9 mouse cellular contexts compared by ENCODE assay signal in genomic region chr6:81987580-81987979, GRCm38 (mm10). TPM values are rescaled to one million over a fixed set of nuclear protein-coding genes. Genes with fewer than 3 reads are reported as not detected.
DNase-seq lines count a peak whose midpoint lies in the region; ATAC-seq and TF ChIP-seq lines count a peak whose summit lies in the region.
"Had no signal": no experiment of that assay in that cellular context is flagged by ENCODE, and none has a peak within 500 bp of the region (broad histone marks: within the 10 kb centered on the region; RNA-seq: fewer than 3 reads in every experiment).

No protein-coding gene starts in this region.

- 48% methylated on average over 3 of the region's 3 CpGs for WGBS in neural tube, embryonic 14.5 days
- WGBS in kidney, postnatal 0 days = 23% methylated on average over 3 of the region's 3 CpGs
- 44% methylated on average over 3 of the region's 3 CpGs for WGBS in limb, embryonic 15.5 days

- no peak overlapping the region for H3K9ac ChIP-seq in neural tube, embryonic 14.5 days (replicated peaks; ENCODE audit: low read depth, low read length)
- no peak overlapping the region for H3K9ac ChIP-seq in kidney, postnatal 0 days (ENCODE audit: low read depth, low read length)
- H3K9ac ChIP-seq in limb, embryonic 15.5 days = no peak overlapping the region

- no peak for TF ChIP-seq CTCF in kidney, postnatal 0 days (IDR thresholded peaks at IDR 0.05; ENCODE audit: low read depth)

- no peaks in the 10 kb centered on the region for H3K27me3 ChIP-seq in neural tube, embryonic 14.5 days (ENCODE audit: control insufficient read depth, insufficient read depth, low read length)
- H3K27me3 ChIP-seq in kidney, postnatal 0 days (ENCODE audit: insufficient read depth, low read length) = no peaks in the 10 kb centered on the region
- H3K27me3 ChIP-seq in limb, embryonic 15.5 days = no peaks in the 10 kb centered on the region

- H3K4me1 ChIP-seq in neural tube, embryonic 14.5 days (ENCODE audit: control insufficient read depth, insufficient read depth, low read length) = no peaks in the 10 kb centered on the region
- H3K4me1 ChIP-seq in kidney, postnatal 0 days (replicated peaks; ENCODE audit: insufficient read depth, low read length) = 0 out of 2 replicates have a peak, but pooled peaks cover 9% of the 10 kb centered on the region
- peaks cover 28% of the 10 kb centered on the region for H3K4me1 ChIP-seq in limb, embryonic 15.5 days

- no peaks in the 10 kb centered on the region for H3K36me3 ChIP-seq in neural tube, embryonic 14.5 days (ENCODE audit: control insufficient read depth, insufficient read depth, low read length)
- H3K36me3 ChIP-seq in kidney, postnatal 0 days (ENCODE audit: insufficient read depth, low read length) = no peaks in the 10 kb centered on the region
- H3K36me3 ChIP-seq in limb, embryonic 15.5 days = no peaks in the 10 kb centered on the region

- DNase-seq in neural tube, embryonic 10.5 days (ENCODE audit: extremely low spot score, low spot score) = no peak
- peak; percentile 22 to 26 for DNase-seq in cerebellum, postnatal 14 days
- DNase-seq in kidney, postnatal 0 days (ENCODE audit: low spot score) = peak; percentile 70
- DNase-seq in heart, adult 9 months (ENCODE audit: low spot score in 2 of 2) = no peak

- peak; percentile 35; the same call in 1 of the 2 replicates for ATAC-seq in neural tube, embryonic 14.5 days (ENCODE audit: low read depth)
- peak; percentile 62 for ATAC-seq in kidney, postnatal 0 days (replicated peaks; ENCODE audit: low FRiP score, low read depth)
- ATAC-seq in limb, embryonic 15.5 days (ENCODE audit: insufficient number of reproducible peaks, low FRiP score, low TSS enrichment, low read depth) = no peak
- ATAC-seq in activated CD4-positive, CD25-positive, alpha-beta regulatory T cell, adult 4 months = no peak
- ATAC-seq in erythroblast, adult 5-6 weeks (replicated peaks; ENCODE audit: low FRiP score, poor library complexity, severe bottlenecking) = no peak

- H3K9me3 ChIP-seq in neural tube, embryonic 14.5 days (ENCODE audit: control insufficient read depth, low read length) = no peaks in the 10 kb centered on the region
- H3K9me3 ChIP-seq in kidney, postnatal 0 days (replicated peaks; ENCODE audit: low read length) = no peaks in the 10 kb centered on the region
- H3K9me3 ChIP-seq in limb, embryonic 15.5 days = no peaks in the 10 kb centered on the region

- H3K4me3 ChIP-seq in neural tube, embryonic 14.5 days (ENCODE audit: low read depth, low read length) = no peak overlapping the region
- H3K4me3 ChIP-seq in kidney, postnatal 0 days (replicated peaks; ENCODE audit: low read depth, low read length) = no peak overlapping the region
- H3K4me3 ChIP-seq in limb, embryonic 15.5 days = no peak overlapping the region

- H3K4me2 ChIP-seq in neural tube, embryonic 14.5 days (ENCODE audit: low read depth, low read length) = no peak overlapping the region
- H3K4me2 ChIP-seq in kidney, postnatal 0 days (ENCODE audit: low read length) = no peak overlapping the region
- no peak overlapping the region for H3K4me2 ChIP-seq in limb, embryonic 15.5 days

- H3K27ac ChIP-seq in neural tube, embryonic 14.5 days (ENCODE audit: low read depth, low read length) = no peak overlapping the region
- peak overlapping the region; percentile 77 for H3K27ac ChIP-seq in kidney, postnatal 0 days
- H3K27ac ChIP-seq in limb, embryonic 15.5 days = 0 out of 2 replicates have a peak overlapping the region, but pooled peaks have one; percentile 43
- H3K27ac ChIP-seq: macrophage had no signal

RNA-seq across cellular contexts. Expression of gene Mrpl19, which starts 21.8 kb away (rescaled TPM):
- 42.1 and 42.6 TPM in 2 replicates for polyA plus RNA-seq in neural tube, embryonic 14.5 days (2014; fragmentation: Nextera tagmentation; extraction: Ambion mirVana)
- polyA plus RNA-seq in kidney, postnatal 0 days (2015; fragmentation: Nextera tagmentation; extraction: Ambion mirVana) = 30.7 and 36.1 TPM in 2 replicates
- polyA plus RNA-seq in limb, embryonic 15.5 days (2015; fragmentation: Nextera tagmentation; extraction: Ambion mirVana) = 42.6 and 45.1 TPM in 2 replicates
- 10 to 100 TPM; 60.7 to 81.2 TPM for polyA plus RNA-seq in activated CD4-positive, CD25-positive, alpha-beta regulatory T cell, adult 4 months (2017; shearing (Covaris generic))
- total RNA-seq in erythroblast, adult 5-6 weeks (2015; ENCODE audit: low replicate concordance) = 2.7 and 4.4 TPM in 2 replicates
- 2.9 and 4.3 TPM in 2 replicates for total RNA-seq in erythroblast, adult 5-6 weeks (2017; ENCODE audit: low replicate concordance)

RNA-seq across cellular contexts. Expression of gene Eva1a, which starts 53.3 kb away (rescaled TPM):
- 0.70 and 0.90 TPM in 2 replicates for polyA plus RNA-seq in neural tube, embryonic 14.5 days (2014; fragmentation: Nextera tagmentation; extraction: Ambion mirVana)
- polyA plus RNA-seq in kidney, postnatal 0 days (2015; fragmentation: Nextera tagmentation; extraction: Ambion mirVana) = 60.8 and 62.5 TPM in 2 replicates
- polyA plus RNA-seq in limb, embryonic 15.5 days (2015; fragmentation: Nextera tagmentation; extraction: Ambion mirVana) = 27.2 and 28.9 TPM in 2 replicates
- polyA plus RNA-seq in activated CD4-positive, CD25-positive, alpha-beta regulatory T cell, adult 4 months (2017; shearing (Covaris generic)) = not detected
- not detected in 2 replicates for total RNA-seq in erythroblast, adult 5-6 weeks (2015; ENCODE audit: low replicate concordance)
- not detected in 2 replicates for total RNA-seq in erythroblast, adult 5-6 weeks (2017; ENCODE audit: low replicate concordance)
- polyA plus RNA-seq: macrophage had no signal

Comparison
In these comparisons a context has a peak if more than half of its experiments do, and no peak if none do; other contexts are left out.
1. ATAC-seq: peak in neural tube, embryonic 14.5 days (single experiment) and kidney, postnatal 0 days (single experiment); none in limb, embryonic 15.5 days (single experiment), activated CD4-positive, CD25-positive, alpha-beta regulatory T cell, adult 4 months (single experiment) and erythroblast, adult 5-6 weeks (single experiment).
2. DNase-seq: peak in cerebellum, postnatal 14 days (2 of 2) and kidney, postnatal 0 days (single experiment); none in neural tube, embryonic 10.5 days (single experiment) and heart, adult 9 months (0 of 2).
3. RNA of gene Eva1a, which starts 53.3 kb away (polyA plus RNA-seq): 60.8 to 62.5 TPM in kidney, postnatal 0 days and 27.2 to 28.9 TPM in limb, embryonic 15.5 days; 0.70 to 0.90 TPM in neural tube, embryonic 14.5 days and not detected in activated CD4-positive, CD25-positive, alpha-beta regulatory T cell, adult 4 months; every median in the first group is over 10 times any median in the second.